Mouse (Mus musculus): ENCODE results near the gene Mtpn.

Mtpn gene

GRCm38 (mm10) chr6:35479651-35480335, 59.9 kb downstream of the Mtpn start:
- no peak for TF ChIP-seq GATA4 (IDR thresholded peaks at IDR 0.05; ENCODE audit: insufficient replicate concordance, low read length)

DNA sequence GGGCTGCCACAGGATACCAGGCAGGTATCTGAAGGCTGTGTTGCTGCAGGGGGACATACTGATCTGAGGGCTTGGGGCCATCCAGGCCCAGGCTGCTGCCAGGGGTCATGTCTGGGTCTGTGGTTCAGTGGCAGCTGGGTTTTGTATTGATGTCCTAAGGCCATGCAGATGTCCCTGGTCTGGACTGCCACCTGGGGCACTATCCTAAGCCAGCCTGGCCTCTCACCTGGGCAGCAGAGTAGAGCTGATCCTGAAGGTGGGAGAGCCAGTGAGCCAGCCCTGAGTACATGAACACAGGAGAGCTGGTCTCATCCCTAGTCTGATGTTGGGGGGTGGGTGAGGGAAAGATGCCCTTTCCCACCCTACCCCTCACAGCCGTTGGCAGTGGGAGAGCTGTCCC, 62.9 kb downstream of the Mtpn start:
- TF ChIP-seq GATA4 (IDR thresholded peaks at IDR 0.05; ENCODE audit: insufficient replicate concordance, low read length) = no peak

DNA sequence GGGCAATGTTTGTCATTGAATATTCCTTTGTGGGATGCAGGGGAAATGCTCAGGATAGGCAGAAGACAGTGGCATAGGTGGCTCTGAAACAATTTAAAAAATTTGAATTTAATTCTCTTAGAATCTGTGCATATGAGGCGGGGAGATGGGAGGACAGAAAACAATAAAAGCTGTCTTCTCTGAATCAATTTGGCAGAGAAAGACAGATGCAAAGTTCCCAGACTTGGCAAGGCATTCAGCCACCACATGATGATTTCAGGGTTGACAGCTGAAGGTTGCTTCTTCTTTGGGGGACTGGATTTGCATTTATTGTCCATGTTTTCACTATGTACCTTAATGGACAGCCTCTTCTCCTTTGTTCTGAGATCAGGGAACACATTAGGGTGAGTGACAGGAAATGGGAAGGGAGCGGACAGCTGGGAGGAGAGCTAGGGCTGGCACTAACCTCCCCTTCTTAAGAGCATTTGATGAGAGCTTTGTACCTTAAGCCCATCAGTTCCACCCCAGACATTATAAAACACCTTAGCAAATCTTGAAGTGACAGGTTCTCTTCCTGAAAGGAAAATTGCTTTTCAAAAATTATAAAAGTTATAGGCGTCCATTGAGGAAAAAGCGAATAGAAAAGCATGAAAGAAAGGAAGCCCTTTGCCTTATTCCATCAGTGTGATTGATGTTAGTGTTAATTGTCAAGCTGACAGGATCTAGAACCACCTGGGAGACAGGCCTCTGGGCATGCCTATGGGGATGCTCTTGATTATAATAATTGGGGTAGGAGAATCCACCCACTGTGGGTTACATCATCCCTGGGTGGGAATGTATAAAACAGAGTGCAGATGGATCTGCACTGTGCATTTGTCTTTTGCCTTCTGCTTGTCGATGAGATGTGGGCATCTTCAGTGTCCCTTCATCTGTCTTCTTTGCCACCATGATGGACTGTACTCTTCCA, 76.0 kb downstream of the Mtpn start:
- TF ChIP-seq GATA4 (IDR thresholded peaks at IDR 0.05; ENCODE audit: insufficient replicate concordance, low read length) = no peak

- TF ChIP-seq GATA4 (IDR thresholded peaks at IDR 0.05; ENCODE audit: insufficient replicate concordance, low read length) = no peak
Observed at GRCm38 (mm10) chr6:35462484-35462883, 77.2 kb downstream of the Mtpn start.
